Mouse (Mus musculus) gastrocnemius, adult 8-10 months (tissue): Measurements from ENCODE around the gene Mtg1. TPM values are rescaled to one million over a fixed set of nuclear protein-coding genes. Genes with fewer than 3 reads are reported as not detected.
"Not testable (repeated sequence)": the region's sequence is repeated elsewhere in the genome, so short reads cannot be mapped to it uniquely, and the experiment has no call there.

Experiments used
- DNase-seq, 2 experiments: peaks; one replicate each; pipeline ENCODE4 v3.0.0; 2022; ENCODE audit warnings: low spot score in 2 of 2
- total RNA-seq, 4 experiments: library from RNA; stranded (reverse); gene quantifications; 2 replicates each; pipeline ENCODE4 v1.2.4; 2022

Gene Mtg1
- total RNA-seq, 4 experiments from 2014 or later: 24.2 to 28.0 (median 25.1) TPM

- DNase-seq: no peak
These were observed 10.4 kb upstream of the Mtg1 start for GRCm38 (mm10) chr7:140126934-140127333.

GRCm38 (mm10) chr7:140127911-140128310 lies 9.5 kb upstream of the Mtg1 start:
- no peak for DNase-seq

GRCm38 (mm10) chr7:140132184-140132583 lies 5.2 kb upstream of the Mtg1 start:
- DNase-seq: not testable (repeated sequence)

GRCm38 (mm10) chr7:140134033-140134432 lies 3.3 kb upstream of the Mtg1 start:
- DNase-seq: not testable (repeated sequence)

GRCm38 (mm10) chr7:140135106-140135770 lies 2.1 kb upstream of the Mtg1 start:
- DNase-seq: no peak

GRCm38 (mm10) chr7:140138021-140138310 lies 602 bp downstream of the Mtg1 start:
- no peak for DNase-seq

GRCm38 (mm10) chr7:140141350-140141749 lies 4.0 kb downstream of the Mtg1 start:
- DNase-seq: peak in 1 of 2 experiments; percentile 44

GRCm38 (mm10) chr7:140144550-140144949 lies 7.2 kb downstream of the Mtg1 start:
- DNase-seq: no peak

- no peak for DNase-seq
These were observed 16.0 kb downstream of the Mtg1 start for GRCm38 (mm10) chr7:140153383-140153782.

GRCm38 (mm10) chr7:140153829-140154217 lies 16.5 kb downstream of the Mtg1 start:
- DNase-seq: no peak

- no peak for DNase-seq
These were observed 17.0 kb downstream of the Mtg1 start, which contains the start of gene Sprn for GRCm38 (mm10) chr7:140154218-140154927. Gene Sprn (minus strand): TSS chr7:140154877.

- no peak for DNase-seq
These were observed 23.0 kb downstream of the Mtg1 start for GRCm38 (mm10) chr7:140160363-140160762.

GRCm38 (mm10) chr7:140164664-140165063 lies 27.3 kb downstream of the Mtg1 start, which contains the start of gene Olfr522:
Gene Olfr522 (minus strand): TSS chr7:140164764.
- DNase-seq: no peak

- DNase-seq: no peak
These were observed 30.6 kb downstream of the Mtg1 start for GRCm38 (mm10) chr7:140167950-140168349.

GRCm38 (mm10) chr7:140169386-140169785 lies 32.0 kb downstream of the Mtg1 start:
- DNase-seq: no peak

- no peak for DNase-seq
These were observed 33.5 kb downstream of the Mtg1 start for GRCm38 (mm10) chr7:140170863-140171262.

- no peak for DNase-seq
These were observed 35.6 kb downstream of the Mtg1 start, which contains the start of gene Olfr523 for GRCm38 (mm10) chr7:140172936-140173335. Gene Olfr523 (plus strand): TSS chr7:140173217.

GRCm38 (mm10) chr7:140179176-140179575 lies 41.8 kb downstream of the Mtg1 start:
- no peak for DNase-seq

GRCm38 (mm10) chr7:140180692-140181091 lies 43.3 kb downstream of the Mtg1 start:
- DNase-seq: no peak

GRCm38 (mm10) chr7:140184206-140184605 lies 46.8 kb downstream of the Mtg1 start:
- DNase-seq: no peak

GRCm38 (mm10) chr7:140186646-140187620 lies 49.6 kb downstream of the Mtg1 start:
- no peak for DNase-seq
